Mouse (Mus musculus): ENCODE measurements at regions not wholly inside any gene's neighbourhood (a gene's known extent, or its start where the extent isn't known, plus 50 kb on each side); places are given as distances from the start of the nearest gene placed in this dataset.

- no peak for DNase-seq (ENCODE audit: low read depth, low spot score)
These were observed 60.7 kb upstream of the Ank start for GRCm38 (mm10) chr15:27405721-27406161.

GRCm38 (mm10) chr15:27409856-27410255, 56.6 kb upstream of the Ank start:
- DNase-seq (ENCODE audit: low read depth, low spot score), result no peak

DNA sequence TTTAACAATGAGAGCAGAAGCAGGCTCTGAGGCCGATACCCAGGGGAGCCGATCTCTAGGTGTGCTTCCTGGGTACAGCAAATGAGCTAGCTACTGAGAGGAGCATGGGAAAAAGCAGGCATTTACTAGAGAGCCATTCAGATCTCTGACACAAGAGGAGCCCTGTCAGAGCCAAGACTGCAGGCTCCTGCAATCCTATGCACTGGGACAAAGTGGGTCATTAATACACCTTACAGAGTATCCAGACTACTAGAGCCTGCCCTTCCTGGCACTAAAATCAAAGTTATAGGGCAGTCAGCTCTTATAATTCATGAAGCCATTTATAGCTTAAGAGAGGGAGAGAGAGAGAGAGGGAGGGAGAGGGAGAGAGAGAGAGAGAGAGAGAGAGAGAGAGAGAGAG, 54.2 kb upstream of the Ank start:
- DNase-seq (ENCODE audit: low read depth, low spot score), result no peak

DNA sequence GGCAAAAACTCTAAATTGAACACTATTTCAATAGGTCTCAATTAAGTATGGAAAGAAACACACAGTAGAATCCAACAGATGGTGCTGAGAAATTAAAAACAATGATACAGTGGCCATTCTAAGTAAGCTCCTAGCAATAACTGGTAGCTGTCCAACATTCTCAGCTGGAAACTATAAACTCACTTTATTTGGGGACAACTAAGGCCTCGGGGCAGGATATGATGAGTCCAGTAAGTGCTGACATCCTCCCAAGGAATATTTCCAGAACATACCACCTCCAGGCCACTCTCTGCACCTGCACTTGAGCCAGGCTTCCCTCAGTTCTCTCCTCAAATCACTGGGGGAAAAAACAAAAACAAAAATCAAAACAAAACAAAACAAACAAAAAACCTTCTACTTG, 53.7 kb upstream of the Ank start:
- no peak for DNase-seq (ENCODE audit: low read depth, low spot score)

DNA sequence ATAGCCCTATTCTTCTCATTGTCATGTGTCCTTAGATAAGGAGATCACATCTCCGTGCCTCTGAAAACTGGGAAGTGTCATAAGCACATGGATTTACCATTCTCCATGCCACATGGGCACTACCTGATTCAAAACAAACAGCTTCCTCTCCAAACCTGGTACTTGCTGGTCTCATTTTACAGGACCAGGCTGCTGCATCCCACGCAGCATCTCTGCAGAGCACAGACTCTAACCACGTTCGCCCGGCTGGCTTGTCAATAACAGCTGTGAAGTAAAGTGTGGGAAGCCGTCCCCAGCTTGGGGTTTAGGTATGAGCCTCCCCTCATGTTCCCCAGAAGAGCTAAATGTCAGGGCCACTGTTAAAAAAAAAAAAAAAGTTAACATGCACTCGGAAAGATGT, 53.0 kb upstream of the Ank start:
- no peak for DNase-seq (ENCODE audit: low read depth, low spot score)

- DNase-seq (ENCODE audit: low read depth, low spot score), result no peak
These were observed 51.7 kb upstream of the Ank start for GRCm38 (mm10) chr15:27414819-27415218.
